10 mouse cellular contexts compared by ENCODE assay signal in the genomic region with DNA sequence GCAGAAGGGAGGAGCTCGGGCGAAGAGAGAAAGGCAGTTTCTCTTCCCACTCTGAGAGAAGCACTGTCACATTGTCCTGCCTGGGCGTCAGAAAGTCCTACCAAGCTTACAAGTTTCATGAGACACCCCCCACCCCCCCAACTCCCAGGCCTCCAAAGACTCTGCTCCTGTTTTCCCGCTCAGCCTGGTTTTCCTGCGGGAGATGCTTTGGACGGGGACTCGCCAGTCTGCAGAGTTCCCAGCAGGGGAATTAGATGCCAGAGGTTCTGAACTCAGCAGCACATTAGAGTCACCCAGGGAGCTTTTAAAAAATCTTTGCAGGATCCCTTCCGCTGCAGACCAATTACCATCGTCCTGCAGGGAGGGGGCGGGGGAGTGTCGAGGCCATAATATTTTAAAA.
DNase-seq lines count a peak whose midpoint lies in the region; ATAC-seq lines count a peak whose summit lies in the region.
"Had no signal": no experiment of that assay in that cellular context is flagged by ENCODE, and none has a peak within 500 bp of the region (broad histone marks: within the 10 kb centered on the region; RNA-seq: fewer than 3 reads in every experiment).

No protein-coding gene starts in this region.

- no peaks in the 10 kb centered on the region for H3K9me3 ChIP-seq in lung, embryonic 15.5 days
- H3K9me3 ChIP-seq in embryonic facial prominence, embryonic 15.5 days (replicated peaks): no peaks in the 10 kb centered on the region
- H3K9me3 ChIP-seq in limb, embryonic 10.5 days (replicated peaks): no peaks in the 10 kb centered on the region

- peak overlapping the region; percentile 41 for H3K4me2 ChIP-seq in lung, embryonic 15.5 days
- H3K4me2 ChIP-seq in embryonic facial prominence, embryonic 15.5 days (replicated peaks): peak overlapping the region; percentile 31

- no peaks in the 10 kb centered on the region for H3K36me3 ChIP-seq in lung, embryonic 15.5 days
- H3K36me3 ChIP-seq in embryonic facial prominence, embryonic 15.5 days: no peaks in the 10 kb centered on the region
- no peaks in the 10 kb centered on the region for H3K36me3 ChIP-seq in limb, embryonic 10.5 days
- H3K36me3 ChIP-seq in splenic B cell, adult 2 months (ENCODE audit: control insufficient read depth, insufficient read depth, low read length, poor library complexity, severe bottlenecking): no peaks in the 10 kb centered on the region

- H3K4me3 ChIP-seq in lung, embryonic 15.5 days: no peak overlapping the region
- peak overlapping the region; percentile 20 for H3K4me3 ChIP-seq in embryonic facial prominence, embryonic 15.5 days (replicated peaks)
- peak overlapping the region; percentile 44 for H3K4me3 ChIP-seq in limb, embryonic 10.5 days

- no peak overlapping the region for H3K9ac ChIP-seq in lung, embryonic 15.5 days
- no peak overlapping the region for H3K9ac ChIP-seq in embryonic facial prominence, embryonic 15.5 days

- no peak for DNase-seq in lung, adult 18-20 months
- DNase-seq in limb, embryonic 10.5 days (ENCODE audit: low spot score): peak; percentile 49
- DNase-seq in splenic B cell, adult 2 months (ENCODE audit: low read depth, low spot score): peak; percentile 11
- no peak for DNase-seq in frontal cortex, postnatal 10 days (ENCODE audit: low spot score in 2 of 2)
- DNase-seq in right cerebral cortex, adult 18-20 months: no peak
- no peak for DNase-seq in B cell, adult 2 months
- DNase-seq: cerebellum, adult 2 months; lung, postnatal 14 days had no signal

- peaks cover 7% of the 10 kb centered on the region; the same call in 1 of the 2 replicates for H3K27me3 ChIP-seq in lung, embryonic 15.5 days
- H3K27me3 ChIP-seq in embryonic facial prominence, embryonic 15.5 days: peaks cover 3% of the 10 kb centered on the region; the same call in 1 of the 2 replicates
- no peaks in the 10 kb centered on the region for H3K27me3 ChIP-seq in limb, embryonic 10.5 days (ENCODE audit: low read depth, poor library complexity, severe bottlenecking)
- no peaks in the 10 kb centered on the region for H3K27me3 ChIP-seq in splenic B cell, adult 2 months (ENCODE audit: control insufficient read depth, insufficient read depth, low read length, poor library complexity, severe bottlenecking)

- H3K4me1 ChIP-seq in lung, embryonic 15.5 days: peaks cover 8% of the 10 kb centered on the region; the same call in 1 of the 2 replicates
- H3K4me1 ChIP-seq in embryonic facial prominence, embryonic 15.5 days: 0 out of 2 replicates have a peak, but pooled peaks cover 3% of the 10 kb centered on the region
- peaks cover 15% of the 10 kb centered on the region for H3K4me1 ChIP-seq in limb, embryonic 10.5 days

- no peak overlapping the region for H3K27ac ChIP-seq in lung, embryonic 15.5 days
- H3K27ac ChIP-seq in embryonic facial prominence, embryonic 15.5 days (replicated peaks): no peak overlapping the region
- peak overlapping the region; percentile 82 for H3K27ac ChIP-seq in limb, embryonic 10.5 days

- 11% methylated on average over 11 of the region's 11 CpGs for WGBS in lung, embryonic 15.5 days
- 9% methylated on average over 11 of the region's 11 CpGs for WGBS in embryonic facial prominence, embryonic 15.5 days
- WGBS in limb, embryonic 10.5 days: 10% methylated on average over 11 of the region's 11 CpGs

- ATAC-seq in lung, embryonic 15.5 days (ENCODE audit: borderline replicate concordance, extremely low read depth, low FRiP score, low TSS enrichment): no peak
- ATAC-seq in embryonic facial prominence, embryonic 15.5 days (ENCODE audit: insufficient number of reproducible peaks, low FRiP score, low TSS enrichment, low read depth): no peak

Comparison
In these comparisons a context has a peak if more than half of its experiments do, and no peak if none do; other contexts are left out.
1. DNase-seq: peak in limb, embryonic 10.5 days (single experiment) and splenic B cell, adult 2 months (single experiment); none in lung, adult 18-20 months (0 of 2), frontal cortex, postnatal 10 days (0 of 2), right cerebral cortex, adult 18-20 months (single experiment) and B cell, adult 2 months (0 of 2).